Mouse (Mus musculus) brown adipose tissue, adult 24 weeks (tissue): ENCODE results near the gene Nprl3. TPM values are rescaled to one million over a fixed set of nuclear protein-coding genes. Genes with fewer than 3 reads are reported as not detected.
"Not testable (repeated sequence)": the region's sequence is repeated elsewhere in the genome, so short reads cannot be mapped to it uniquely, and the experiment has no call there.

ENCODE experiments used
- H3K27ac ChIP-seq: fragments of 200-500 bp; replicated peaks from 2 replicates; pipeline ENCODE4 v1.5.1; 2012; ENCODE audit warnings: low read depth, mild to moderate bottlenecking, low read length
- H3K4me1 ChIP-seq: fragments of 200-500 bp; 2 replicates; pipeline ENCODE4 v1.6.1; 2012; ENCODE audit warnings: low read length, mixed read lengths; ENCODE audit not compliant: control insufficient read depth, insufficient read depth, insufficient read length
- H3K4me3 ChIP-seq: fragments of 200-500 bp; 2 replicates; pipeline ENCODE4 v1.5.1; 2012; ENCODE audit warnings: low read depth, mild to moderate bottlenecking, low read length, moderate library complexity; ENCODE audit not compliant: insufficient read depth
- polyA plus RNA-seq: library from polyadenylated mRNA; stranded (reverse); fragments of >200 nt; gene quantifications from 2 replicates; pipeline ENCODE4 v1.2.4, GENCODE M21; 2012; ENCODE audit not compliant: missing spikeins, insufficient read depth, insufficient read length

Nprl3 gene
- polyA plus RNA-seq, 1 experiment = 19.3 TPM

- not testable (repeated sequence) for H3K4me3 ChIP-seq, H3K4me1 ChIP-seq, H3K27ac ChIP-seq
These were observed 25.3 kb upstream of the Nprl3 start for GRCm38 (mm10) chr11:32292819-32293218.

DNA sequence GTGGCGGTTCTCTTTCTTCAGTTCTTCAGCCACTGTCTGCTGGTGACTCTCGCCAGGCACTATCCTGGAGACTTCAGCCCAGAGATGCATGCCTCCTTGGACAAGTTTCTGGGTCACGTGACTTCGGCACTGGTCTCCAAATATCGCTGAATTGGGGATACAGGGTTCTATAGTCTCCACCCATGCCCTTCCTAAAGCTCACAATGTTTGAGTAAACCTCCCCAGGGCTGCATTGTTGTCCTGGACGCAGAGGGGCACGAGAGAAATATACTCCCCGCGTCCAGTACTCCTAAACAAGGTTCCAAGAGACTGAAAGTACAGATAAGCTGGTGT is 20.0 kb upstream of the Nprl3 start:
- Histone ChIP-seq H3K4me1 (no peaks in the 10 kb centered on the region), H3K4me3 (no peak overlapping the region), H3K27ac (no peak overlapping the region)

- H3K4me1 ChIP-seq, H3K27ac ChIP-seq, H3K4me3 ChIP-seq: not testable (repeated sequence)
These were observed 19.4 kb upstream of the Nprl3 start, which contains the start of gene Hbq1b for GRCm38 (mm10) chr11:32286695-32287492. Gene Hbq1b, plus strand, starts transcription at chr11:32286965.

GRCm38 (mm10) chr11:32285887-32286286 is 18.4 kb upstream of the Nprl3 start:
- not testable (repeated sequence) for H3K4me1 ChIP-seq, H3K27ac ChIP-seq, H3K4me3 ChIP-seq

DNA sequence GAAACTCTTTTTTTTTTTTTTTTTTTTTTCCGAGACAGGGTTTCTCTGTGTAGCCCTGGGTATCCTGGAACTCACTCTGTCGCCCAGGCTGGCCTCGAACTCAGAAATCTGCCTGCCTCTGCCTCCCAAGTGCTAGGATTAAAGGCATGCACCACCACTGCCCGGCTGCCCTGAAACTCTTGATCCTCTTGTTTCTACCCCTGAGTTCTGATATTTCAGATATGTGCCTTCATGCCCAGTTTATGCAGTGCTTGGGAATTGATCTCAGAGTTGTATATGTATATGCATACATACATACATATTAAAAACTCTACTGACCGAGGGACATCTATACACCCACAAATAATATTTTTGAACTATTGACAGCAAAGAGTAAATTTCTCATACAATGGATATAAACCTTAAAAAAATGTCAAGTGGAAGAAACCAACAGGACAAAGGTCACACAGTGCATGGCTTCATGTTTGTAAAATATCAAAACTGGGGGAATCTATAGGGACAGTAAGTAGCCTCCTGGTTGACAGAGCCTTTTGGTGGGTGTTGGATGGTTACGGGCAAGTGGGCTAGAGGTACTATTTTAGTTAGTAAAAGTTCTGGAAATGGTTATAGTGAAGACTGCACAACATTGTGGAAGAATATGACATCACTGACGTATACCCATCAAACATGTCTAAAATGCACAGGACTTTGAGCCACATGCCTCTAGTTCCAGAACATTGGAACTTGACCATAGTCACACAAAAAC is 17.7 kb upstream of the Nprl3 start:
- H3K4me1 ChIP-seq = no peaks in the 10 kb centered on the region
- no peak overlapping the region for H3K4me3 ChIP-seq
- H3K27ac ChIP-seq = no peak overlapping the region

DNA sequence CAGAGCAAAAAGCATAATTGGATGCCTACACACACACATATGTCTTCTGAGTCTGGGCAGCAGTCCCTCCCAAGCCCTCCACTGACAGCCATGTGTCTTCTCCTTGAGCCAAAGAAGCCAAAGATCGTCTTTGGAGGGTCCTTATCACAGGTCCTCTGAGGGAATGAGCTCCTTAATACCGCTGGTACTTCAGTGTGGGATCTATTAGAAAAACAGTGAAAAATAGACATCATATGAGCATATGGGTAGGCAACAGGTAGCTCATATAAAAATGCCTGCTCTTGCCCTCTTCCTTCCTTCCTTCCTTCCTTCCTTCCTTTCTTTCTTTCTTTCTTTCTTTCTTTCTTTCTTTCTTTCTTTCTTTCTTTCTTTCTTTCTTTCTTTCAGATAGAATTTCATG is 17.1 kb upstream of the Nprl3 start:
- H3K4me1 ChIP-seq, H3K27ac ChIP-seq, H3K4me3 ChIP-seq: not testable (repeated sequence)

GRCm38 (mm10) chr11:32283091-32283777 is 15.7 kb upstream of the Nprl3 start, which contains the start of gene Hba-a1:
Gene Hba-a1, plus strand, starts transcription at chr11:32283511.
- H3K4me3 ChIP-seq, H3K27ac ChIP-seq, H3K4me1 ChIP-seq: not testable (repeated sequence)

- no peak overlapping the region for H3K4me3 ChIP-seq
These were observed 14.1 kb upstream of the Nprl3 start for GRCm38 (mm10) chr11:32281416-32282144.

DNA sequence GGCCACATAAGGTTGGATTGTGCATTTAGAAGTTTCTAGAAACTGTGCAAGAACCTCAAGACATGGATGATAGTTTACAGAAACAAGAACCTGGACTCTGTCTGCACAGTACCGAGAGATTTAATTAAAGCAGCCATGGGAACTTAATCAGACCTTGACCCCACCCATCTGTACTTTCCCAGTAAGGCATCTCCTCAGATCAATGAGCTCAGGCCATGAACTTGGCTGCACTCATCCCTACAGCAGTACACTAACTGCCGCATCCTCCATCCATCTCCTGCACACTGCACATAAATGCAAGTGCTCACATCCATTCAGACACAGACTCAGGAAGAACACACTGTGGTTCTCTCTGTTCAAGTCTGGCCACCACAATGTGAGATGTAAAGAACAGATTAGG is 13.1 kb upstream of the Nprl3 start:
- Histone ChIP-seq H3K4me3 (no peak overlapping the region), H3K4me1 (no peaks in the 10 kb centered on the region), H3K27ac (no peak overlapping the region)

More at GRCm38 (mm10) chr11:32281416-32282144, 14.1 kb upstream of the Nprl3 start:
- Histone ChIP-seq H3K4me1 (no peaks in the 10 kb centered on the region), H3K27ac (no peak overlapping the region)

DNA sequence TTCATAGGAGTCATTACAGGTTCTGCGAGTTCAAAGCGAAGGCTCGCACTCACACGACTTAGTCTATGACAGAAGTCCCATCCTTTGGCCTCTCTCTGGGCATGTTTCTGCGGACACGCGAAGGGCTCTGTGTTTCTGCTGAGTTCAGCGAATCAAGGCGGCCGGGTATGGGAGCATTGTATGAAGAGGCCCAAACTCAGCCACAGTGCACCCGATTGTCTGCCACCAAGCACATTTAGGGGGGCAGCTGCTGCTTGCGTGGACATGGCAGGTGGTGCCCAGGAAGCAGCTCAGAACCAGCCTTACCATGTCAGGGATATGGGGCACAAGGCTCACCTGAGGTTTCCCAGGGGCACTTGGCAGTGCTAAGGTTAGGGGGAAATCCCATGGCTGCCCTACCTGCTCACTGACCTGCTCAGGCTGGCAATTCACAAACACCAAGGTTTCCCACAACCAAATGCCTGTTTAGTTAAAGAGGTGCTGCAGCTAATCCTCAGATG is 11.0 kb upstream of the Nprl3 start:
- H3K27ac ChIP-seq = no peak overlapping the region

DNA sequence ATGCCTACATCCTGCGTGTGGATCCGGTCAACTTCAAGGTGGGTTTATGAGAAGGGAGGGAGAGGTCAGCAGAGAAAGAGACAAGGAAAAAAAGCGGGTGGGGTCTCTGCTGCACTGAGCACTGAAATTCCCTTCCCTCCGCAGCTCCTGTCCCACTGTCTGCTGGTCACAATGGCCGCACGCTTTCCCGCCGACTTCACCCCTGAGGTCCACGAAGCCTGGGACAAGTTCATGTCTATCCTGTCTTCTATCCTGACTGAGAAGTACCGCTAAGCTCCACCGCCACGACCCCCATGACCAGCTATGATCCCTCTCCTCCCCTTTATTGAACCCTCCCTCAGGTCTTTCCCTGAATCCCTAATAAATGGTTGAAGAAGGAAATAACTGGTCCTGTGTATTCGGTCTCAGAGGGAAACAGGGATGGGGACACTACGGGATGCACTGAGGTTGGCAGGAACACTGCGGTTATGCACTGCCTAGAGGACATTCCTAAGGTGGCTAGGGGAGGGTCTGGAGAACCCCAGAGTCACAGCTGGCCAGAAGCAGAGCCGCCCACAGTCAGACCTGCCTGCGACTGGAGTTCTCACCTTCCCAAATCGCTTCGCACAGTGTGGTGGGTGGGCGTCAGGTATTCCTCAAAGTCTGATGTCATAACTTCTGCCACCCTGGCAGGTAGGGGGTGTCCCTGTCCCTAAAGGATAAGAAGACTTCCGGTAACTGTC is 10.4 kb upstream of the Nprl3 start:
- Histone ChIP-seq H3K4me3 (no peak overlapping the region), H3K27ac (no peak overlapping the region), H3K4me1 (no peaks in the 10 kb centered on the region)

More for the DNA sequence above, 11.0 kb upstream of the Nprl3 start:
- Histone ChIP-seq H3K4me1 (no peaks in the 10 kb centered on the region), H3K4me3 (no peak overlapping the region)

DNA sequence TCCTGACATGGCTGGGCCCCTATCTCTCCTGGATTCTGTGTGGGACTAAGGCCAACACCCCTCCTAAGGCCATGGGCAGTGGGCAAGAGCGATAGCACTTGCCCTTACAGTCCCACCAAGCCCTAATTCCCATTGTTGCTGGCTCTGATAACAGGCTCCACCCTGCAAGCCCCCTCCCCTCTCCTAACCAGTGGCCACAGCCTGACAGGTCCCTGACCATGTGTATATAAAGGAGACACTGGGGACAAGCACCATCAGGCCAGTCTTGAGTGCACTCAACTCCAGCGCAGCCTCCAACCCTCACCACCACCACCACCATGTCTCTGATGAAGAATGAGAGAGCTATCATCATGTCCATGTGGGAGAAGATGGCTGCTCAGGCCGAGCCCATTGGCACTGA is 8.8 kb upstream of the Nprl3 start, which contains the start of gene Hba-x:
Gene Hba-x (plus strand): TSS at position 54 of the 400 bp plus-strand sequence.
- Histone ChIP-seq H3K27ac (no peak within 1 kb of the TSS), H3K4me3 (no peak within 1 kb of the TSS), H3K4me1 (no peaks in the 10 kb centered on the region)

DNA sequence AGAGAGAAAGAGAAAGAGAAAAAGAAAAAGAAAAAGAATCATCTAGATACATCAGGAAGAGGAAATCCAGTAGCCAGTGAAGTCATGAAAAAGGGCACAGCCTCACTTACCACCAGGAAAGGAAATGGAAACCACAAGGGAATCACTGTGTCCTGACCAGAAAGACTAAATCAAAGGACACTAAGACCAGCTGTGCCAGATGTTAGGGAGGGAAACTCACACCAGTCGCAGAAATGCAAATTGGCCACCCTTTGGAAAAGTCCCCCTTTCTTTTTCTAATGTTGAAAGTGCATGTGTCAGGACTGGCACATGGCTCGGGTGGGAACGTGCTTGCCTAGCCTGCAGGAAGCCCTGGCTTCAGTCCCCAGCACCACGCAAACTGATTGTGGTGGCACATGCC is 3.7 kb upstream of the Nprl3 start:
- Histone ChIP-seq H3K4me1 (no peaks in the 10 kb centered on the region), H3K4me3 (no peak overlapping the region)

DNA sequence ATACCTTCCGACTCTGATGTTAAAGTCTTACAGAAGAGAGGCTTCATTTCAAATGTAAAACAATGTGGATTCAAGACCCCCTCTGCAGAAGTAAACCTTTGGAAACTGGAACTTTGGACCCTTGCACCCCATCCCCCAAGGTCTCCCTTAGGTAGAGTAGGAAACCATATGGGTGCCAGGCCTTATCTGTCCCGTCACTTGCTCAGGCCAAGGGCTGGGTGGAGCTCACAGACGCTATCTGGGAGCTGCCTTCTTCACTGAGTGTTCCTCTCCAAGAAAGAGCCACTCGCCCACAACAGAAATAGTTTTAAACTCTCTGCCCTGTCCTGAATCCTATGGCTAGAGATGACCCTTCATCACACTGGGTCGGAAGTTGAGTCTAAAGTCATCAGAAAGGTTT is 1.4 kb upstream of the Nprl3 start:
- H3K4me1 ChIP-seq = no peaks in the 10 kb centered on the region
- no peak overlapping the region for H3K4me3 ChIP-seq
- no peak overlapping the region for H3K27ac ChIP-seq

More for the DNA sequence above, 3.7 kb upstream of the Nprl3 start:
- no peak overlapping the region for H3K27ac ChIP-seq
